Mouse (Mus musculus): ENCODE measurements around the gene Otulinl.

Otulinl gene

GRCm38 (mm10) chr15:27680997-27681396 is 382 bp downstream of the Otulinl start:
- no peak for DNase-seq (ENCODE audit: low spot score)

GRCm38 (mm10) chr15:27678511-27678910 is 2.9 kb downstream of the Otulinl start:
- DNase-seq (ENCODE audit: low spot score): no peak

- DNase-seq (ENCODE audit: low spot score): no peak
Observed at GRCm38 (mm10) chr15:27677801-27678200, 3.6 kb downstream of the Otulinl start.

GRCm38 (mm10) chr15:27676211-27676610 is 5.2 kb downstream of the Otulinl start:
- DNase-seq (ENCODE audit: low spot score): no peak

- DNase-seq (ENCODE audit: low spot score): no peak
Observed at GRCm38 (mm10) chr15:27675122-27675521, 6.3 kb downstream of the Otulinl start.

GRCm38 (mm10) chr15:27674041-27674440 is 7.3 kb downstream of the Otulinl start:
- DNase-seq (ENCODE audit: low spot score): no peak

- no peak for DNase-seq (ENCODE audit: low spot score)
Observed at GRCm38 (mm10) chr15:27673151-27673550, 8.2 kb downstream of the Otulinl start.

- DNase-seq (ENCODE audit: low spot score): no peak
Observed at GRCm38 (mm10) chr15:27672259-27672658, 9.1 kb downstream of the Otulinl start.

- DNase-seq (ENCODE audit: low spot score): no peak
Observed at GRCm38 (mm10) chr15:27671612-27672245, 9.7 kb downstream of the Otulinl start.

GRCm38 (mm10) chr15:27670708-27671107 is 10.7 kb downstream of the Otulinl start:
- no peak for DNase-seq (ENCODE audit: low spot score)

GRCm38 (mm10) chr15:27669931-27670411 is 11.4 kb downstream of the Otulinl start:
- no peak for DNase-seq (ENCODE audit: low spot score)

GRCm38 (mm10) chr15:27669276-27669675 is 12.1 kb downstream of the Otulinl start:
- no peak for DNase-seq (ENCODE audit: low spot score)

- DNase-seq (ENCODE audit: low spot score): no peak
Observed at GRCm38 (mm10) chr15:27668557-27668956, 12.8 kb downstream of the Otulinl start.

GRCm38 (mm10) chr15:27668001-27668461 is 13.3 kb downstream of the Otulinl start:
- no peak for DNase-seq (ENCODE audit: low spot score)

GRCm38 (mm10) chr15:27666911-27667539 is 14.4 kb downstream of the Otulinl start:
- no peak for DNase-seq (ENCODE audit: low spot score)

GRCm38 (mm10) chr15:27665392-27665911 is 15.9 kb downstream of the Otulinl start:
- peak; percentile 25 for DNase-seq (ENCODE audit: low spot score)

GRCm38 (mm10) chr15:27664126-27664525 is 17.3 kb downstream of the Otulinl start:
- DNase-seq (ENCODE audit: low spot score): no peak

- DNase-seq (ENCODE audit: low spot score): no peak
Observed at GRCm38 (mm10) chr15:27662699-27663098, 18.7 kb downstream of the Otulinl start.

GRCm38 (mm10) chr15:27661696-27662095 is 19.7 kb downstream of the Otulinl start:
- no peak for DNase-seq (ENCODE audit: low spot score)

- peak; percentile 89 for DNase-seq (ENCODE audit: low spot score)
Observed at GRCm38 (mm10) chr15:27659592-27660244, 21.7 kb downstream of the Otulinl start.

GRCm38 (mm10) chr15:27659143-27659542 is 22.2 kb downstream of the Otulinl start:
- no peak for DNase-seq (ENCODE audit: low spot score)

- no peak for DNase-seq (ENCODE audit: low spot score)
Observed at GRCm38 (mm10) chr15:27658356-27658755, 23.0 kb downstream of the Otulinl start.

GRCm38 (mm10) chr15:27657866-27658265 is 23.5 kb downstream of the Otulinl start:
- no peak for DNase-seq (ENCODE audit: low spot score)

Measured in ovary, postnatal 14 days (tissue).